Mouse (Mus musculus): Measurements from ENCODE around the gene Tmem198b. TPM values are rescaled to one million over a fixed set of nuclear protein-coding genes. Genes with fewer than 3 reads are reported as not detected.

Gene Tmem198b
- 14.2 and 16.3 TPM in 2 replicates for polyA plus RNA-seq (2014; fragmentation: Nextera tagmentation; extraction: Ambion mirVana)

DNA sequence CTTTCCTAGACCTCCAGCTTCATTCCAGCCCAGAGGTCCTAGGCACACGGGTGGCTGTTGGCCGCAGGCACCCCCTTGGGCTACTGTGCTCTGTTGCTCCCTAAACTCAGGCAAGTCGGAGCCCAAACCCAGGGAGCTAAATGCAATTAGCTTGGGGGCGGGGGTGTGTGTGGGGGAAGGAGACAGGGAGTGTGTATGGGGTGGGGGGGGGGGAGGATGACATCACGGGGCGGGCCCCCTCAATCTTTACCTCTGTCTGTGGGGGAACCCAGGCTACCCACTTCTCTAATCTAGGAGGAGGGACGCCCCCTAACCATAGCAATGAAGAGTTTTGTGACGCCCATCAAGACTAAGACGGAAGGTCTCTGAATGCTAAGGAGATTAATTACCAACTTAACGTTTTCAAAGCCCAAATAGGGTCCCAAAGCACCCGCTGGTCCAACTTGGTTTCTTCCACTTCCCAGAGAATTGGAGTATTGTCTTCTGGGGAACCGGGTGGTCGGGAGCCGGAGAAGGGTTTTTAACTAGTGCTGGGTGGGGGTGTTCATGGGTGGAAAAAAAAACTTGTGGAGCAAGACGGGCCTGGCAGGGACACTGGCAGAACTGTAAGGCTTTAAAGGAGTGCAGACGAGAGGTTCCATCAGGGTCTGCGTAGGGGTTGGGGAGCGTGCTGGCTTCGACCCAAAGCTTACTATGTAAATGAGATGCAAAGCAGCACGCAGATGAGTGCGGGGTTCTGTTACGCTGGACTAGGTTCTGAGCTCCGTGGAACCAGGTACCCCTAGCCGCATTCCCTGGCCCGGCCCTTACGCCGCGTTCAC lies at the start of gene Tmem198b:
Gene Tmem198b (minus strand): TSS at position 100 of the 821 bp plus-strand sequence.
- H3K4me1 ChIP-seq (replicated peaks; ENCODE audit: control insufficient read depth, insufficient read depth, low read length) = peaks cover 18% of the 10 kb centered on the region
- under 1% methylated on average over 26 of the region's 28 CpGs for WGBS

DNA sequence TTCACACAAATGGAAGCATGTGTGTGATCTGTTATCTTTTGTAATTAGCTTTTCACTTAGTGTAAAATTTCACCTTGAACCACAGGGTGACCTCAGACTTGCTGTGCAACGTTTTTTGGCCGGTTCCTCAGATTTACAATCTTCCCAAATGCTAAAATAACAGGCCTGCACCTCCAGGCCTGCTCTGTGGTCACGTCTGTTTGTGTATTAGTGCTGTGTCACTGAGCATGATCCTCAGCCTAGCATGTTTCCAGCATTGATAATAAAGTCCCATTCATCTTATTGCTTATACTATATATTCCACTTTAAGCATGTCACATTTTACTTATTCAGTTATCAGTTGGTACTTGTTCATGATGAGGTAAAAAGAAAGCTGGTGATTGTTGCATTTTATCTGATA lies 46.2 kb upstream of the Tmem198b start:
- no peaks in the 10 kb centered on the region for H3K27me3 ChIP-seq (ENCODE audit: control insufficient read depth, insufficient read depth, low read length)
- 0 out of 2 replicates have a peak, but pooled peaks cover 2% of the 10 kb centered on the region for H3K36me3 ChIP-seq (ENCODE audit: control insufficient read depth, insufficient read depth, low read length)
- no peak overlapping the region for H3K4me2 ChIP-seq (replicated peaks; ENCODE audit: low read depth, low read length)
- ATAC-seq (ENCODE audit: low FRiP score) (no peak), DNase-seq (ENCODE audit: low spot score) (no peak)
- 70% methylated on average over 3 of the region's 3 CpGs for WGBS
- H3K27ac ChIP-seq (ENCODE audit: low read depth, low read length) = no peak overlapping the region
- H3K4me3 ChIP-seq (ENCODE audit: low read depth, low read length) = no peak overlapping the region
- H3K4me1 ChIP-seq (replicated peaks; ENCODE audit: control insufficient read depth, insufficient read depth, low read length) = no peaks in the 10 kb centered on the region
- no peak overlapping the region for H3K9ac ChIP-seq (ENCODE audit: low read depth, low read length)
- H3K9me3 ChIP-seq (ENCODE audit: control insufficient read depth, low read length) = no peaks in the 10 kb centered on the region

More for the DNA sequence above, at the start of gene Tmem198b:
- Histone ChIP-seq H3K27me3 (ENCODE audit: control insufficient read depth, insufficient read depth, low read length) (no peaks in the 10 kb centered on the region), H3K4me3 (ENCODE audit: low read depth, low read length) (peak within 1 kb of the TSS; percentile 83), H3K4me2 (replicated peaks; ENCODE audit: low read depth, low read length) (peak within 1 kb of the TSS; percentile 67), H3K36me3 (ENCODE audit: control insufficient read depth, insufficient read depth, low read length) (no peaks in the 10 kb centered on the region), H3K9me3 (ENCODE audit: control insufficient read depth, low read length) (no peaks in the 10 kb centered on the region), H3K9ac (ENCODE audit: low read depth, low read length) (peak within 1 kb of the TSS; percentile 85), H3K27ac (ENCODE audit: low read depth, low read length) (peak within 1 kb of the TSS; percentile 94)
- DNase-seq (ENCODE audit: low spot score) (peak; percentile 81), ATAC-seq (ENCODE audit: low FRiP score) (peak; percentile 72)

DNA sequence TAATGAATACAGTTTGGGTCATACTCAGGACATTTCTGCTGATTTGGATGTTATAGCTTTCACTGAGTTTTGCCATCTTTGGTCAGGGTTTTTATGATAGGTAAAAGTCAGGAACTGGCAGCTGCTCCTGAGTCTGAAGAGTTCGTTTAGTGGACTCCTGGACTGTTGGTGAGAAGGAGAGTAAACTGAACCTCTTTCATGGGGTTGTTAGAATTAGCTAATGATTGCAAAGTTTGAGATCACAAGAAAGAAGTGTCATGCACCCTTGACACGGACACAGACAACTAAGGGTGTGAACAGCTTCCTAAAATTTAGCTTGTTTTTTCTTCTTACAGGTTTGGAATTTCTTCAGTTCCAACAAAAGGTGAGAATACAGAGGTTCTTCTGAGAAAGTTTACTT lies 44.3 kb upstream of the Tmem198b start:
- H3K27ac ChIP-seq (ENCODE audit: low read depth, low read length) = no peak overlapping the region
- H3K9me3 ChIP-seq (ENCODE audit: control insufficient read depth, low read length) = no peaks in the 10 kb centered on the region
- 86% methylated on average over 2 of the region's 2 CpGs for WGBS
- H3K4me3 ChIP-seq (ENCODE audit: low read depth, low read length) = no peak overlapping the region
- no peaks in the 10 kb centered on the region for H3K4me1 ChIP-seq (replicated peaks; ENCODE audit: control insufficient read depth, insufficient read depth, low read length)
- DNase-seq (ENCODE audit: low spot score) = no peak
- 0 out of 2 replicates have a peak, but pooled peaks cover under 1% of the 10 kb centered on the region for H3K36me3 ChIP-seq (ENCODE audit: control insufficient read depth, insufficient read depth, low read length)
- H3K27me3 ChIP-seq (ENCODE audit: control insufficient read depth, insufficient read depth, low read length) = no peaks in the 10 kb centered on the region
- no peak overlapping the region for H3K4me2 ChIP-seq (replicated peaks; ENCODE audit: low read depth, low read length)
- H3K9ac ChIP-seq (ENCODE audit: low read depth, low read length) = no peak overlapping the region
- ATAC-seq (ENCODE audit: low FRiP score) = no peak

GRCm38 (mm10) chr10:128846664-128847063 lies 42.5 kb upstream of the Tmem198b start:
- no peak for DNase-seq (ENCODE audit: low spot score)
- no peaks in the 10 kb centered on the region for H3K27me3 ChIP-seq (ENCODE audit: control insufficient read depth, insufficient read depth, low read length)
- WGBS = 97% methylated on average over 4 of the region's 4 CpGs

GRCm38 (mm10) chr10:128845516-128845915 lies 41.3 kb upstream of the Tmem198b start:
- DNase-seq (ENCODE audit: low spot score) (peak; percentile 58), ATAC-seq (ENCODE audit: low FRiP score) (no peak)
- Histone ChIP-seq H3K4me3 (ENCODE audit: low read depth, low read length) (no peak overlapping the region), H3K27ac (ENCODE audit: low read depth, low read length) (no peak overlapping the region), H3K9ac (ENCODE audit: low read depth, low read length) (no peak overlapping the region), H3K4me2 (replicated peaks; ENCODE audit: low read depth, low read length) (no peak overlapping the region), H3K9me3 (ENCODE audit: control insufficient read depth, low read length) (no peaks in the 10 kb centered on the region), H3K27me3 (ENCODE audit: control insufficient read depth, insufficient read depth, low read length) (no peaks in the 10 kb centered on the region), H3K36me3 (ENCODE audit: control insufficient read depth, insufficient read depth, low read length) (0 out of 2 replicates have a peak, but pooled peaks cover 5% of the 10 kb centered on the region), H3K4me1 (replicated peaks; ENCODE audit: control insufficient read depth, insufficient read depth, low read length) (no peaks in the 10 kb centered on the region)
- 73% methylated on average over 2 of the region's 2 CpGs for WGBS

More at GRCm38 (mm10) chr10:128846664-128847063, 42.5 kb upstream of the Tmem198b start:
- Histone ChIP-seq H3K27ac (ENCODE audit: low read depth, low read length) (no peak overlapping the region), H3K36me3 (ENCODE audit: control insufficient read depth, insufficient read depth, low read length) (0 out of 2 replicates have a peak, but pooled peaks cover 5% of the 10 kb centered on the region), H3K9me3 (ENCODE audit: control insufficient read depth, low read length) (no peaks in the 10 kb centered on the region), H3K4me1 (replicated peaks; ENCODE audit: control insufficient read depth, insufficient read depth, low read length) (no peaks in the 10 kb centered on the region), H3K4me2 (replicated peaks; ENCODE audit: low read depth, low read length) (no peak overlapping the region), H3K4me3 (ENCODE audit: low read depth, low read length) (no peak overlapping the region), H3K9ac (ENCODE audit: low read depth, low read length) (no peak overlapping the region)
- no peak for ATAC-seq (ENCODE audit: low FRiP score)

GRCm38 (mm10) chr10:128843260-128843659 lies 39.1 kb upstream of the Tmem198b start:
- Histone ChIP-seq H3K27ac (ENCODE audit: low read depth, low read length) (no peak overlapping the region), H3K9me3 (ENCODE audit: control insufficient read depth, low read length) (no peaks in the 10 kb centered on the region), H3K4me1 (replicated peaks; ENCODE audit: control insufficient read depth, insufficient read depth, low read length) (no peaks in the 10 kb centered on the region), H3K4me3 (ENCODE audit: low read depth, low read length) (no peak overlapping the region), H3K27me3 (ENCODE audit: control insufficient read depth, insufficient read depth, low read length) (no peaks in the 10 kb centered on the region), H3K36me3 (ENCODE audit: control insufficient read depth, insufficient read depth, low read length) (0 out of 2 replicates have a peak, but pooled peaks cover 5% of the 10 kb centered on the region), H3K4me2 (replicated peaks; ENCODE audit: low read depth, low read length) (no peak overlapping the region), H3K9ac (ENCODE audit: low read depth, low read length) (no peak overlapping the region)
- 94% methylated on average over 5 of the region's 5 CpGs for WGBS
- DNase-seq (ENCODE audit: low spot score) (no peak), ATAC-seq (ENCODE audit: low FRiP score) (no peak)

GRCm38 (mm10) chr10:128840612-128841011 lies 36.4 kb upstream of the Tmem198b start:
- Histone ChIP-seq H3K27ac (ENCODE audit: low read depth, low read length) (no peak overlapping the region), H3K9me3 (ENCODE audit: control insufficient read depth, low read length) (no peaks in the 10 kb centered on the region), H3K4me3 (ENCODE audit: low read depth, low read length) (no peak overlapping the region), H3K9ac (ENCODE audit: low read depth, low read length) (no peak overlapping the region), H3K4me2 (replicated peaks; ENCODE audit: low read depth, low read length) (no peak overlapping the region), H3K27me3 (ENCODE audit: control insufficient read depth, insufficient read depth, low read length) (no peaks in the 10 kb centered on the region), H3K4me1 (replicated peaks; ENCODE audit: control insufficient read depth, insufficient read depth, low read length) (no peaks in the 10 kb centered on the region), H3K36me3 (ENCODE audit: control insufficient read depth, insufficient read depth, low read length) (0 out of 2 replicates have a peak, but pooled peaks cover 5% of the 10 kb centered on the region)
- ATAC-seq (ENCODE audit: low FRiP score) = no peak
- no peak for DNase-seq (ENCODE audit: low spot score)

DNA sequence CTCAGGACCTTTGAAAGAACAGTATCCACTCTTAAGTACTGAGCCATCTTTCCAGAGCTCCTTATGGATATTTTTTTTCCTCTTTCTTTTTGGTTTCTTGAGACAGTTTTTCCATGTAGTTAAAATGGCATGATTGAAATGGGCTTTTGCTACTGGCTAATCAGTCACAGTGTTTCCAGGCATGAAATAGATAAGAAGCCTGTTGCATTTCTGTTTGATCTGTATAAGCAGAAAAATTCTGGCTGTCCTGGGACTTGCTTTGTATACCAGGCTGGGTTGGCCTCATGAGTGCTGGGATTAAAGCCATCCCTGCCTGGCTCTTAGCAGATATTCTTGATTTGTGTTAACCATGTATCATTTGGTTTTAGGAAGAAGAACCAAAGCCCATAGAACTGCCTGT lies 35.3 kb upstream of the Tmem198b start:
- Histone ChIP-seq H3K9me3 (ENCODE audit: control insufficient read depth, low read length) (no peaks in the 10 kb centered on the region), H3K4me1 (replicated peaks; ENCODE audit: control insufficient read depth, insufficient read depth, low read length) (no peaks in the 10 kb centered on the region), H3K27ac (ENCODE audit: low read depth, low read length) (no peak overlapping the region), H3K4me2 (replicated peaks; ENCODE audit: low read depth, low read length) (no peak overlapping the region), H3K27me3 (ENCODE audit: control insufficient read depth, insufficient read depth, low read length) (no peaks in the 10 kb centered on the region), H3K36me3 (ENCODE audit: control insufficient read depth, insufficient read depth, low read length) (0 out of 2 replicates have a peak, but pooled peaks cover 5% of the 10 kb centered on the region), H3K4me3 (ENCODE audit: low read depth, low read length) (no peak overlapping the region), H3K9ac (ENCODE audit: low read depth, low read length) (no peak overlapping the region)
- DNase-seq (ENCODE audit: low spot score) = no peak
- no peak for ATAC-seq (ENCODE audit: low FRiP score)

GRCm38 (mm10) chr10:128837400-128837799 lies 33.2 kb upstream of the Tmem198b start:
- H3K27ac ChIP-seq (ENCODE audit: low read depth, low read length) = no peak overlapping the region
- H3K9me3 ChIP-seq (ENCODE audit: control insufficient read depth, low read length) = no peaks in the 10 kb centered on the region
- H3K4me1 ChIP-seq (replicated peaks; ENCODE audit: control insufficient read depth, insufficient read depth, low read length) = no peaks in the 10 kb centered on the region
- DNase-seq (ENCODE audit: low spot score) = no peak
- H3K4me2 ChIP-seq (replicated peaks; ENCODE audit: low read depth, low read length) = no peak overlapping the region
- no peak overlapping the region for H3K4me3 ChIP-seq (ENCODE audit: low read depth, low read length)
- no peaks in the 10 kb centered on the region for H3K27me3 ChIP-seq (ENCODE audit: control insufficient read depth, insufficient read depth, low read length)
- peaks cover 3% of the 10 kb centered on the region; the same call in 1 of the 2 replicates for H3K36me3 ChIP-seq (ENCODE audit: control insufficient read depth, insufficient read depth, low read length)
- ATAC-seq (ENCODE audit: low FRiP score) = no peak
- no peak overlapping the region for H3K9ac ChIP-seq (ENCODE audit: low read depth, low read length)
